Mouse (Mus musculus) embryo, embryonic 11.5 days (tissue): ENCODE measurements around the gene Olfr490.

Experiments
- DNase-seq: peaks from one replicate; pipeline ENCODE4 v3.0.0-alpha.2; 2012; ENCODE audit warnings: low read depth, low spot score

The Olfr490 gene

DNA sequence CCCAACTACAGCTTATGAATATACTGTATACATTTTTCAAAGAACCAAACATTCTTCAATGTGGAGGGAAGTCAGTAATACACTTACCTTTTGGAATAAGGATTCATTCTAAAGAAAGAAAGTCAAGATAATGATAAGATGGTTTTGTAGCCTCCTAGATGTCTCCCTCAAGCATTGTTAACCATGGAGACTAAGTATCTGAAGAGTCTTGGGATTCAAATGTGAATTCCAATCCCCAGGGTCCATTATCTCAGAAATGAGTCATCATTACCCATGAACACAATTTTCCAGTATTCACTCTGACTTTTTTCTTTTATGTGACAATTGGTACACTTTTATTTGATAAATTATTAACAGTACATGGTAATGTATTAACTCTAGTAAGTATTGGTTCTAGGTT is at the start of gene Olfr490:
Olfr490 (minus strand) TSS at position 101 of the 400 bp plus-strand sequence.
- DNase-seq, result no peak

DNA sequence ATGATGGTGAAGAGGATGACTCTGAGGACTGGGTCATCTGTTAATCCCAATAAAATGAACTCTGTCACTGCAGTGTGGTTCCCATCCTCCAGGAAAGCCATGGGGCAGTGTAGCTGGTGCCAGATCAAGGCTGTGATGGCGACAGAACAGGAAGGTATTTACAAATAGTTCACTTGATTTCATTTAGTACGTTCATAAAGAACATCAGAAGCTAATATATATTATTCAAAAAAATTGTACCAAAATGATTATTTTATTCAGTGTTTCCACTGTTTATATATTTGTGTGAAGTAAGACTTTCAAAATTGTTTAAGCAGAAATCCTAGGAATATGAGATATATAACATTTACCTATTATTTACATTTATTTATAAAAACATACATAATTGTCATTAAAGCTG is 34.8 kb upstream of the Olfr490 start, which contains the start of gene Olfr492:
Olfr492 (minus strand) TSS at position 101 of the 400 bp plus-strand sequence.
- no peak for DNase-seq

DNA sequence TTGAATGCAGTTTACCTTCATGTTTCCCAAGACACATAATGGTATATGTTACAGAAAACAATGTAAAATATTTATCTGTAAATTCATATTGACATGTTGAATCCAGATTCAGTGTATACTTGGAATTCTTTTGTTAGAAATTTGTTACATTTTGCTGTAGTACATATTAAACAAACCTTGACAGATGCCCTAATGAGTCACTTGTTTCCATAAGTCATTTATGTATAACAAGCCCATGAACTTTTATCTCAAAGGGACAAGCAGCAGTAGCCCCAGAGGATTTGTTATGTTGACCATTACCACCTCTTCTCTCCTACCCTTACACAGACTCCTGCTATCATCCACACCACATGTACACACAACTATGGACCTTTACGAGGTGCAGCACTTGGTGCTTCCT is 24.4 kb upstream of the Olfr490 start, which contains the start of gene Olfr491:
Olfr491 (plus strand) TSS at position 301 of the 400 bp plus-strand sequence.
- DNase-seq, result no peak

- no peak for DNase-seq
Measured at GRCm38 (mm10) chr7:108258247-108258646, 30.5 kb downstream of the Olfr490 start, which contains the start of gene Olfr488. TSS of gene Olfr488 (minus strand) at chr7:108258347.
